Mouse (Mus musculus): ENCODE results near the gene Clmn. TPM values are rescaled to one million over a fixed set of nuclear protein-coding genes. Genes with fewer than 3 reads are reported as not detected.

Gene Clmn
- polyA plus RNA-seq, 1 experiment from 2014 or later = 2.0 TPM

DNA sequence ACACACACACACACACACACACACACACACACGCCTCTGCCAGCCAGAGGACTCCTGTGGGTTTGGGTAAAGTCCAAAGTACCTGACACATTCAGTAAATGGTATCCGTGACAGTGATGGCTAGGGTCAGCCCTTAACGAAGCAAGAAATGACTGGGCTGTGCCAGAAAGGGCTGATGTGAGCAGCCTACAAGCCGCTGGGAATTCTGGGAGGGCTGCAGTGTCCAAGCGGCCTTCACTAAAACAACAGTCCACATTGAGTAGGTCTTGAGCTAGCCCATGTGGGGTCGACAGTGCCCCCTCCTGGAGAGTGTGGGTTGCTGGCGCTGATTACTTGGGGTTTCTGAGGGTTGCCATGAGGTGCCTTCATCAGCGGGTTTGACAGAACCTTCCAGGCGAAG lies 33.8 kb upstream of the Clmn start:
- Histone ChIP-seq H3K27me3 (replicated peaks; ENCODE audit: insufficient read depth, low read length) (no peaks in the 10 kb centered on the region), H3K4me1 (ENCODE audit: insufficient read depth, low read depth, low read length) (no peaks in the 10 kb centered on the region), H3K9me3 (ENCODE audit: low read length) (no peaks in the 10 kb centered on the region), H3K36me3 (ENCODE audit: insufficient read depth, low read length) (no peaks in the 10 kb centered on the region), H3K27ac (ENCODE audit: low read length) (no peak overlapping the region), H3K4me3 (ENCODE audit: low read depth, low read length) (no peak overlapping the region), H3K9ac (replicated peaks; ENCODE audit: low read depth) (no peak overlapping the region), H3K4me2 (replicated peaks; ENCODE audit: low read depth, low read length) (no peak overlapping the region)
- WGBS = 69% methylated on average over 9 of the region's 9 CpGs
- no peak; the same call in 1 of the 2 replicates for ATAC-seq
- TF ChIP-seq CTCF (IDR thresholded peaks at IDR 0.05) (peak; percentile 41), EP300 (IDR thresholded peaks at IDR 0.05) (no peak)
- no peak for DNase-seq (ENCODE audit: low spot score)

GRCm38 (mm10) chr12:104897051-104897618 lies 32.3 kb upstream of the Clmn start:
- ATAC-seq (peak; percentile 63), DNase-seq (ENCODE audit: low spot score) (no peak)
- no peaks in the 10 kb centered on the region for H3K36me3 ChIP-seq (ENCODE audit: insufficient read depth, low read length)
- H3K4me3 ChIP-seq (ENCODE audit: low read depth, low read length) = no peak overlapping the region
- TF ChIP-seq CTCF (IDR thresholded peaks at IDR 0.05) (no peak), EP300 (IDR thresholded peaks at IDR 0.05) (no peak)
- no peak overlapping the region for H3K4me2 ChIP-seq (replicated peaks; ENCODE audit: low read depth, low read length)
- no peaks in the 10 kb centered on the region for H3K4me1 ChIP-seq (ENCODE audit: insufficient read depth, low read depth, low read length)
- H3K9me3 ChIP-seq (ENCODE audit: low read length) = no peaks in the 10 kb centered on the region
- H3K9ac ChIP-seq (replicated peaks; ENCODE audit: low read depth) = no peak overlapping the region
- H3K27me3 ChIP-seq (replicated peaks; ENCODE audit: insufficient read depth, low read length) = no peaks in the 10 kb centered on the region
- 47% methylated on average over 8 of the region's 8 CpGs for WGBS
- H3K27ac ChIP-seq (ENCODE audit: low read length) = no peak overlapping the region

DNA sequence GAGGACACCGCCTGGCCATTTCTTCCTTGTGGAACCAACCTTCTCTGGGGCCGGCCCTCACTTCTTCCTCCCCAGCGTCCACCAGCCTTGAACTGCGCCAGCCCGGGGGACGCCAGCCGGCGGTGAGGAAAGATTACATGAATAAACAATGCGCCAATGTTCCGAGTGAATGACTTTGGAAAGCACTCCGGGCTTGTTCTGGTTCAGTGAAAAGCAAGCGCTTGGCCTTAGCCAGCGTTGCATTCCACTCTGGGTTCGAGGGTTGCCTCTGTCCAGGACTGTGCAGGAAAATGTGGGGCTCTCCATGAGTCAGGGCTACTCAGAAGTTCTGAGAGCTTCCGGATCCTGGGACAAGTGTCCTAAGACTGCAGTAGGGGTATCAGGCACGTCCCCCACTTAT lies 31.8 kb upstream of the Clmn start:
- Histone ChIP-seq H3K4me1 (ENCODE audit: insufficient read depth, low read depth, low read length) (no peaks in the 10 kb centered on the region), H3K4me3 (ENCODE audit: low read depth, low read length) (no peak overlapping the region), H3K9me3 (ENCODE audit: low read length) (no peaks in the 10 kb centered on the region), H3K27me3 (replicated peaks; ENCODE audit: insufficient read depth, low read length) (no peaks in the 10 kb centered on the region), H3K4me2 (replicated peaks; ENCODE audit: low read depth, low read length) (no peak overlapping the region), H3K36me3 (ENCODE audit: insufficient read depth, low read length) (no peaks in the 10 kb centered on the region), H3K9ac (replicated peaks; ENCODE audit: low read depth) (no peak overlapping the region), H3K27ac (ENCODE audit: low read length) (no peak overlapping the region)
- DNase-seq (ENCODE audit: low spot score) (peak; percentile 45), ATAC-seq (peak; percentile 80)
- WGBS = 45% methylated on average over 16 of the region's 16 CpGs
- TF ChIP-seq CTCF (IDR thresholded peaks at IDR 0.05) = no peak
- no peak for TF ChIP-seq EP300 (IDR thresholded peaks at IDR 0.05)

GRCm38 (mm10) chr12:104892245-104892644 lies 27.4 kb upstream of the Clmn start:
- H3K4me3 ChIP-seq (ENCODE audit: low read depth, low read length) = no peak overlapping the region
- no peaks in the 10 kb centered on the region for H3K4me1 ChIP-seq (ENCODE audit: insufficient read depth, low read depth, low read length)
- H3K4me2 ChIP-seq (replicated peaks; ENCODE audit: low read depth, low read length) = no peak overlapping the region
- H3K36me3 ChIP-seq (ENCODE audit: insufficient read depth, low read length) = no peaks in the 10 kb centered on the region
- H3K9ac ChIP-seq (replicated peaks; ENCODE audit: low read depth) = no peak overlapping the region
- TF ChIP-seq CTCF (IDR thresholded peaks at IDR 0.05) (no peak), EP300 (IDR thresholded peaks at IDR 0.05) (no peak)
- H3K9me3 ChIP-seq (ENCODE audit: low read length) = no peaks in the 10 kb centered on the region
- no peak overlapping the region for H3K27ac ChIP-seq (ENCODE audit: low read length)
- no peak for DNase-seq (ENCODE audit: low spot score)
- WGBS = 93% methylated on average over 3 of the region's 3 CpGs
- no peak for ATAC-seq
- no peaks in the 10 kb centered on the region for H3K27me3 ChIP-seq (replicated peaks; ENCODE audit: insufficient read depth, low read length)

DNA sequence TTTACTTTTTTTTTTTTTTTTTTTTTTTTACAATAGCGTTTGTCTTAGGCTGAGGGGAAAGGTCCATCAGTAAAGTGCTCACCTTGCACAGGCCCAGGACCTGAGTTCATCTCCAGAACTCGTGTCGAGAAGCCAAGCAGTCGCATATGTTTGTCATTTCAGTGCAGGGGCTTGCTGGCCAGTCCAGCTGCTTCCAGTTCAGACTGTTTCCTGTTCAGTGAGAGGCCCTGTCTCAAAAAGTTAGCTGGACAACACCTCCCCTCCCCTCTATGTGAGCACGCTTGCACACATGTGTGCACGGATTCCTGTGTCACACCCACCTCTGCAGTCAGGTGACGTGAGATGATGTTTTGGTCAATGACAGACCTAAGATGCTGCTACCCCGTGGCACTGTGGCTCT lies 25.2 kb upstream of the Clmn start:
- H3K9ac ChIP-seq (replicated peaks; ENCODE audit: low read depth) = no peak overlapping the region
- no peak for ATAC-seq

DNA sequence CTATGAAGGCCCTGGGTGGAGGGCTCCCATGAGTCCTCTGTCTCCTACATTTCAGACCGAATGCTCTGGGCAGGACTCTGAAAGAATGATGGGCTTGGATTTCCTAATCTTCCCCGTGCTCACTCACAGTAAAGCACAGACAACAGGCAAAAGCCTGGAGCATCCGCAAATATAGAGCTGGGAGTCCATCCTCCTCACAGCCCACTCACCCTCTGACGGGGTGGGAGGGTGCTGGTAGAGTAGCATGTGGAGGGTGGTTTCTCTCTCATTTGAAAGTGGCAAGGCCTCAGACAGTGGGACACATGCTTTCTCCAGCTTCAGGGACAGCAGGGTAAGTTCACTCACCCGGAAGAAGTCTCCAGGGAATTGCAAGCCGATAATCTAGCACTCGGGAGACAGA lies 21.2 kb upstream of the Clmn start:
- H3K27ac ChIP-seq (ENCODE audit: low read length) = no peak overlapping the region
- H3K4me3 ChIP-seq (ENCODE audit: low read depth, low read length) = no peak overlapping the region
- H3K27me3 ChIP-seq (replicated peaks; ENCODE audit: insufficient read depth, low read length) = no peaks in the 10 kb centered on the region
- no peaks in the 10 kb centered on the region for H3K4me1 ChIP-seq (ENCODE audit: insufficient read depth, low read depth, low read length)
- no peak overlapping the region for H3K9ac ChIP-seq (replicated peaks; ENCODE audit: low read depth)
- no peak overlapping the region for H3K4me2 ChIP-seq (replicated peaks; ENCODE audit: low read depth, low read length)
- ATAC-seq (no peak), DNase-seq (ENCODE audit: low spot score) (no peak)
- no peak for TF ChIP-seq EP300 (IDR thresholded peaks at IDR 0.05)
- TF ChIP-seq CTCF (IDR thresholded peaks at IDR 0.05) = no peak
- H3K36me3 ChIP-seq (ENCODE audit: insufficient read depth, low read length) = no peaks in the 10 kb centered on the region
- no peaks in the 10 kb centered on the region for H3K9me3 ChIP-seq (ENCODE audit: low read length)
- 79% methylated on average over 7 of the region's 7 CpGs for WGBS

More for the DNA sequence above, 25.2 kb upstream of the Clmn start:
- no peak for TF ChIP-seq CTCF (IDR thresholded peaks at IDR 0.05)
- TF ChIP-seq EP300 (IDR thresholded peaks at IDR 0.05) = no peak
- Histone ChIP-seq H3K27me3 (replicated peaks; ENCODE audit: insufficient read depth, low read length) (no peaks in the 10 kb centered on the region), H3K4me3 (ENCODE audit: low read depth, low read length) (no peak overlapping the region), H3K36me3 (ENCODE audit: insufficient read depth, low read length) (no peaks in the 10 kb centered on the region), H3K9me3 (ENCODE audit: low read length) (no peaks in the 10 kb centered on the region), H3K4me1 (ENCODE audit: insufficient read depth, low read depth, low read length) (no peaks in the 10 kb centered on the region), H3K27ac (ENCODE audit: low read length) (no peak overlapping the region), H3K4me2 (replicated peaks; ENCODE audit: low read depth, low read length) (no peak overlapping the region)
- 79% methylated on average over 8 of the region's 8 CpGs for WGBS
- no peak for DNase-seq (ENCODE audit: low spot score)

GRCm38 (mm10) chr12:104882533-104882932 lies 17.7 kb upstream of the Clmn start:
- ATAC-seq (peak; percentile 69), DNase-seq (ENCODE audit: low spot score) (peak; percentile 51)
- TF ChIP-seq CTCF (IDR thresholded peaks at IDR 0.05) = no peak
- no peak for TF ChIP-seq EP300 (IDR thresholded peaks at IDR 0.05)
- H3K9me3 ChIP-seq (ENCODE audit: low read length) = no peaks in the 10 kb centered on the region
- H3K27ac ChIP-seq (ENCODE audit: low read length) = no peak overlapping the region
- H3K4me3 ChIP-seq (ENCODE audit: low read depth, low read length) = no peak overlapping the region
- no peaks in the 10 kb centered on the region for H3K4me1 ChIP-seq (ENCODE audit: insufficient read depth, low read depth, low read length)
- no peak overlapping the region for H3K9ac ChIP-seq (replicated peaks; ENCODE audit: low read depth)
- H3K27me3 ChIP-seq (replicated peaks; ENCODE audit: insufficient read depth, low read length) = no peaks in the 10 kb centered on the region
- 40% methylated on average over 5 of the region's 5 CpGs for WGBS
- H3K4me2 ChIP-seq (replicated peaks; ENCODE audit: low read depth, low read length) = no peak overlapping the region
- no peaks in the 10 kb centered on the region for H3K36me3 ChIP-seq (ENCODE audit: insufficient read depth, low read length)
